Mouse (Mus musculus) myocyte (in vitro differentiated cells): ENCODE results near the gene Dtnb.

ENCODE experiments used
- E2F4 ChIP-seq: IDR thresholded peaks from one replicate; pipeline ENCODE4 v1.6.1; 2011; ENCODE audit warnings: mild to moderate bottlenecking, control low read depth, moderate library complexity; ENCODE audit not compliant: insufficient read depth
- MAX ChIP-seq: IDR thresholded peaks from one replicate; pipeline ENCODE4 v1.6.1; 2011; ENCODE audit warnings: low read depth, mild to moderate bottlenecking, control low read depth
- MYOG ChIP-seq, 3 experiments: IDR thresholded peaks; one replicate each; pipeline ENCODE4 v1.6.1; 2011; ENCODE audit warnings: control low read depth in 2 of 3, low read depth in 2 of 3, mild to moderate bottlenecking in 2 of 3; ENCODE audit not compliant: insufficient read length in 2 of 3, control insufficient read depth in 1 of 3, insufficient read depth in 1 of 3
- POLR2A ChIP-seq: IDR thresholded peaks from one replicate; pipeline ENCODE4 v1.6.1; 2011; ENCODE audit warnings: low read depth, mild to moderate bottlenecking, control low read depth, moderate library complexity; ENCODE audit not compliant: insufficient read length
- TCF12 ChIP-seq: IDR thresholded peaks from one replicate; pipeline ENCODE4 v1.6.1; 2011; ENCODE audit warnings: mild to moderate bottlenecking, control low read depth; ENCODE audit not compliant: poor library complexity, insufficient read depth, severe bottlenecking

GRCm38 (mm10) chr12:3784258-3784657 lies 212.1 kb downstream of the Dtnb start:
- TF ChIP-seq POLR2A (no peak), MYOG (IDR thresholded peaks at IDR 0.05; ENCODE audit: control insufficient read depth in 1 of 3, insufficient read depth in 1 of 3, insufficient read length in 2 of 3, low read depth in 2 of 3) (no peak), MAX (no peak), E2F4 (no peak), TCF12 (no peak)
